Mouse (Mus musculus) CD4-positive, CD25-positive, alpha-beta regulatory T cell, adult 4 months (primary cell): ENCODE data around the gene Fam124b. TPM values are rescaled to one million over a fixed set of nuclear protein-coding genes. Genes with fewer than 3 reads are reported as not detected.

Experiments
- ATAC-seq: one replicate; pipeline ENCODE4 v1.8.0; 2017
- polyA plus RNA-seq, 2 experiments: library from polyadenylated mRNA; unstranded; fragments of 100-300 nt; shearing (Covaris generic); gene quantifications; one replicate each; pipeline ENCODE4 v1.2.1; 2017

Gene Fam124b
- polyA plus RNA-seq, 2 experiments from 2014 or later = 5.9 to 6.8 TPM

DNA sequence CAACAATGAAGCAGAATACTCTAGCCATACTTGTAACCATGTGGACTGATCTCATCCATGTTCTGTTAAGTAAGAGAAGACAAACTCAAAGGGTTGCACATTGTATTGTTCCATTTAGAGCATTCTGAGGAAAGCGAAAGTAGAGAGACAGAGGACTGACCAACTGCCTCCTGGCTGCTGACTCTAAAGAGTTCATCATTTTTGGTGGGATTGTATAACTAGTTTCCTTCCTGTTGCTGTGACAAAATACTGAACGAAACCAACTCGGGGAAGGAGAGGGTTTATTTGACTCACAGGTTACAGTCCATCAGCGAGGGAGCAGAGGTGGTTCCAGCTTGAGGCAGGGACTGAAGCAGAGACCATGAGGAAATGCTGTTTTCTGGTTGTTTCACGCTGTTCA lies 50.6 kb downstream of the Fam124b start:
- ATAC-seq = no peak

DNA sequence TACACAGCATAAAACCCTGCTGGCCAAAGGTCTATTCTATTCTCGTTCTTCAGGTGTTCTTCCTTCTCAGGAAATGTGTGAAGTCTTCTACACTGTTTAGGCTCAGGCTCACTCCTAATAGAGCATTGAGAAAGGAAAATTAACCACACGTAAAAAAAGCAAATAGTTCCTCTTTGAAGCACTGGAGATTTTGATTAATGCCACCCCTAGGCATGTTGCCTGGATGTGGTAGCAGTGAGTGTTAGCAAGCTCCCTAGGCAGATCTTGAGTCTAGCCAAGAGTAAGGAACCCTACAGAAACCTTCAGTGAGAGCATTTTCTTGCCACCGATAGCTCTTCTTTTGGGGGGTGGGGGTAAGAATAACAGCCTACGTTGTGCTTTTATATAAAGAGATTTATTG lies 51.7 kb downstream of the Fam124b start:
- no peak for ATAC-seq

DNA sequence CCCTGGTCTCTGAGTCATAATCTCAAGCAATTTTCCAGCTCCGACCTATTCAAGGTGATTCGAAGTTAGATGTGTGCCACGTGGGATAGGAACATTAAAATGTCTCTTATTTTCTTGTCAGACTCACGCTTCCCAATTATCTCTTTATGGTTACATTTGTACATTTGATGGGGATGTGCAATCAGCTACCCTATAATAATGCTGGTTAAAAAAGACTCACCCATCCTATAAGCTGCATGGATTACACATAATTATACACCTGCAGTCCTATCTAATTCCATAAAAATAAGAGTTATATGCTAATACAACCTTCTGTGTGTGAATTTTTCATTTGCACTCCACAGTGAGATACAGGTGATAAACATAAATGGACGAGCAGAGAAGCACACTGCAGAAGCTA lies 52.9 kb downstream of the Fam124b start:
- no peak for ATAC-seq

DNA sequence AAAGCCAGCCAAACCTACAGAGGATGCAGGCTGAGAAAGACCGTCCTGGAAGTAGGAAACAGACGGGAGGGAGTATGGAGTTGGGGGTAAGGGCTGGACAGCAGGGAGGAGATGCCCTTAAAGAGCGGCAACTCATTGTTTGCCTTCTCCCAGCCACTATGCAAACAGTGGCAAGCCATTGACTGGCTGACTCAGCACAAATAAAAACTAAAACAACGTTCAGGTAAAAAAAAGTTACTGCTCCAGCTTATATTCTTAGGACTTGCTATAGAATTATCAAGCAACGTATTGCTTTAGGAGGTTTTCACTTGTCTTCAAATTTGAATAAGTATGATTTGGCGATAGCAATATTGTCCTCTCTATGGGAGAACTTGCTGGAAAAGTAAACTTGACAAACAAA lies 55.3 kb downstream of the Fam124b start:
- ATAC-seq = no peak

DNA sequence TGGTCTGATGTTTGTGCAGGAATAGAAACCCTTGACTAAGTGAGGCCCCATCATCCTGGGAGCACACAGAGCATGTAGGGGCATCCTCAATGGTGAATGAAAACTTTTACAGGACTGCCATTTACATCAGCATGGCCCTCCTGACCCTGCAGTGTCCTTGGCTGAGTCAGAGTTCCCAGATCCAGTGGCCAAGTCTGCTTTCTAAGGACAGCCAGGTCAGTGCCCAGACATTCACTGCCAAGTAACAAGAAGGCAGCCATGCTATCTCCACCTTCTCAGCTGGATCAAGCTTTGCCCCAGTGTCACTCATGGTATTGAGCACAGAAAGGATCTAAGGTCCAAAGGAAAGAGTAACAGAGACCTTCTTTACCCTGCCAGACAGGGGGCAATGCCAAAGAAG lies 58.7 kb downstream of the Fam124b start:
- no peak for ATAC-seq

DNA sequence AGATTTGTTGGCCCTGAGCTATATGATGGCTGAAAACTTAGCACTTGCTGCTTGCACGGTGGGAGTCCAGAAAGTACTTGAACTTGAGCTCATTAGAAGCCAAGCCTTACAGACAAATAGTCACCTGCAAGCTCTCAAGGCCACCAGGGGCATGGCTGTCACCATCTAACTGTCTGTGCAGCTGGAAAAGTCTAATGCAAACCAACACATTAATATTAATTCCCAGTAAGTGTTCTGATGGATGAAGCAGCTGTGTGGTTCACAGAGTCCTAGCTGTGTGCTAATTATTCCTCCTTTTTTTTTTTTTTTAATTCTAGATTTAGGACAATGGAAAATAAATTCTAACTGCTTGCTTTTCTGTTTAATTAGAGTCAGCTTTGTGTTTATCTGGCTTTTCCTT lies 63.4 kb downstream of the Fam124b start:
- no peak for ATAC-seq

DNA sequence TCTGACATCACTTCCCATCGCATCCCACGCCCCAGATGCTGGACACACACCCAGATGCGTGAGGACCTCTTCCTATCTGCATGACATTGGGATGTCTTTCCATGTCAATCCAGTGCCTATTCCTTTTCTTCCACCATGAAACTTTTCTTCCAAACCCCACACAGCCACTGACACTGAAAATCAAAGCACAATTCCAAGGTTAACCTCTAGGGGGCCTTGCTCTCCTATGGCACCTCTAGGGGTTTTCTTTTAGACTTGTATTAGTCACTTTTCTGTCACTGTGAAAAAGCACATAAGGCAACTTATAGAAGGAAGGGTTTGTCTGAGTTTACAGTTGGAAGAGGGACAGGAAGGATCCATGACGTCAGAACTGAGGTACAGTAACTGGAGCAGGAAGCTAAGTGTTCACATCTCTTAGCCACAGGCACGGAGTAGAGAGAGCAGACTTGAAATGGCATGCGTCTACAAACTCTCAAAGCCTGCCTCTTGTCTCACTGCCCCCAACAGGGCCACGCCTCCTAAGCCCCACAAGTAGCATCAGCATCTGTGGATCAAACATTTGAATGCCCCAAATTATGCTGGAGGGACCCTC lies 65.1 kb downstream of the Fam124b start:
- peak; percentile 49 for ATAC-seq

DNA sequence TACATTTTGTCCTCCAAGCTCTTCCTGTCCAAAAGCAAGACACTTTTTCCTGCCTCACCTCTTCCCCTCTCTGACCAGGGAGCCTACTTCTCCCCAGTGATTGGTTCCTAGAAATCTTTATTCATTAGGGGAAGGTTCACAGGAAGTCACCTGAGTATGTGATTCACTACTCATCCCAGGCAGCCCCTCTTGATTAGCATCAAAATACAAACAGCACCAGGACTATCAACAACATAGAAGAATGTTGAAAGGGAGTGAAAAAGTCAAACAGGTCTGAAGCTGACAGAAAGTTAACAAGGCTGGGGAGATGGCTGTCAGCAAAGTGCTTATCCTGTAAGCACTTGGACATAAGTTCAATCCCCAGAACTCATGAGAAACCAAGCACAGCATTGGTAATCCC lies 67.6 kb downstream of the Fam124b start:
- ATAC-seq = no peak

Other genes with a start within 250 kb of the Fam124b start
- 10 to 100 TPM; 25.0 to 48.2 TPM for gene Cul3, start 122.0 kb upstream of the Fam124b start, polyA plus RNA-seq
- not detected for gene Gm45261, start 243.0 kb upstream of the Fam124b start, polyA plus RNA-seq